Mouse (Mus musculus) liver, embryonic 13.5 days (tissue): ENCODE measurements around the gene Tspo. TPM values are rescaled to one million over a fixed set of nuclear protein-coding genes. Genes with fewer than 3 reads are reported as not detected.
A peak's percentile ranks its signal among the peaks of the same experiment; 100 is the strongest.

Experiments
- ATAC-seq: fragments of 200-750 bp; cut with Nextera tagmentation; 2 replicates; pipeline ENCODE4 v1.8.0; 2017; ENCODE audit warnings: low read depth, mild to moderate bottlenecking, moderate number of reproducible peaks, moderate library complexity
- DNase-seq: peaks from one replicate; pipeline ENCODE4 v3.0.0; 2022
- H3K27ac ChIP-seq: fragments of 300-500 bp; sonication (generic); 2 replicates; pipeline ENCODE4 v1.5.1; 2015; ENCODE audit warnings: moderate library complexity, mild to moderate bottlenecking, inconsistent platforms
- H3K27me3 ChIP-seq: fragments of 300-500 bp; sonication (generic); 2 replicates; pipeline ENCODE4 v1.6.1; 2015; ENCODE audit warnings: mild to moderate bottlenecking, inconsistent platforms
- H3K36me3 ChIP-seq: fragments of 300-500 bp; sonication (generic); 2 replicates; pipeline ENCODE4 v1.6.1; 2015; ENCODE audit warnings: mild to moderate bottlenecking, inconsistent platforms
- H3K4me1 ChIP-seq: fragments of 300-500 bp; sonication (generic); replicated peaks from 2 replicates; pipeline ENCODE4 v1.6.1; 2015; ENCODE audit warnings: inconsistent platforms
- H3K4me2 ChIP-seq: fragments of 300-500 bp; sonication (generic); 2 replicates; pipeline ENCODE4 v1.6.1; 2015; ENCODE audit warnings: inconsistent platforms, mild to moderate bottlenecking, moderate library complexity
- H3K4me3 ChIP-seq: fragments of 300-500 bp; sonication (generic); replicated peaks from 2 replicates; pipeline ENCODE4 v1.5.1; 2015; ENCODE audit warnings: mild to moderate bottlenecking, inconsistent platforms
- H3K9ac ChIP-seq: fragments of 300-500 bp; sonication (generic); 2 replicates; pipeline ENCODE4 v1.6.1; 2015; ENCODE audit warnings: mild to moderate bottlenecking, inconsistent platforms
- H3K9me3 ChIP-seq: fragments of 300-500 bp; sonication (generic); replicated peaks from 2 replicates; pipeline ENCODE4 v1.6.1; 2016; ENCODE audit warnings: inconsistent platforms
- WGBS: fragments of 180-500 bp; shearing (Covaris S2); methylation state at CpG from one replicate; pipeline ENCODE4 v1.1.7; 2015; ENCODE audit not compliant: insufficient replicate concordance; 5-methylcytosine and 5-hydroxymethylcytosine counted together
- polyA plus RNA-seq: library from polyadenylated mRNA; unstranded; fragments of >200 nt; fragmentation: Nextera tagmentation; extraction: Ambion mirVana; gene quantifications from 2 replicates; pipeline ENCODE4 v1.2.1, GENCODE M21; 2015

Gene Tspo
- polyA plus RNA-seq, 1 experiment from 2014 or later, result 227 TPM

DNA sequence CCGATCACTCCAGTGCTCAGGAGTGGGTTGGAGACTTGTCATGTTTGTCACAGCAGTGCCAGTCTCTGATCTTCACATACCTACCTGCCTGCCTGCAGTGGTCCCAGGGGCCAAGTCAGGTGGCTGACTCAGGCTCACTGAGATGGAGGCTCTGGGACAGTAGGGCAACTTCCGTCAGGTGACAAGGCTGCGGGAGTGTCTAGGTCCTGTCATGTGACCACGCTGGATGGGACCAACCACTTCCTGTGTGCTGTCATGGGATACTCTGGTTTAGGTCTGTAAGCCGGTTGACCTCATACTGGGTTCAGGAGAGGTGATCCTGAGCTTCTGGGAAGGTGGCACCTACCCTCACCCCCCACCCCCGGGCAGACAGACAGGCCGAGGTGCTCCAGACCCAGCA is 17.4 kb upstream of the Tspo start:
- WGBS, result 79% methylated on average over 7 of the region's 7 CpGs
- Histone ChIP-seq H3K27ac (no peak overlapping the region), H3K4me1 (no peaks in the 10 kb centered on the region), H3K36me3 (peaks cover 51% of the 10 kb centered on the region), H3K4me3 (no peak overlapping the region), H3K4me2 (no peak overlapping the region), H3K27me3 (no peaks in the 10 kb centered on the region), H3K9me3 (no peaks in the 10 kb centered on the region), H3K9ac (no peak overlapping the region)
- ATAC-seq (no peak), DNase-seq (no peak)

DNA sequence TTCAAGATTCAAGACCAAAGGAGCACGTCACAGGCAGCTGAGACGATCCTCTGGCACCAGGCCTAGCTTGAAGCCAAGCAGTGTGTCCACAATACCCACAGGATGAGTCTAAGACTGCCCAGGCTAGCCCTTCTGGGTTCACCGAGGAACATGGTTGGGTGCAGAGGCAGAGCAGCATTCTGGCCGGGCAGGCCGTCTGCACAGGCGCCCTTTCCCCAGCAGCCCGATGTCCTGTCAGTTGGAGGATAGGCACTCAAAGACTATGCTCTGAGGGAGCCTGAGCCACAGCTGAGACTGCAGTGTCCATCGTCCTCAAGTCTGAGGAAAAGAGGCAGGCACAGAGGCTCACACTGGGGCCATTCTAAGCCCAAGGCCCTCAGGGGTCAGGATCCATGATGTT is 16.2 kb upstream of the Tspo start:
- ATAC-seq (no peak), DNase-seq (no peak)
- Histone ChIP-seq H3K27ac (no peak overlapping the region), H3K9ac (no peak overlapping the region), H3K4me3 (no peak overlapping the region), H3K36me3 (peaks cover 60% of the 10 kb centered on the region), H3K9me3 (no peaks in the 10 kb centered on the region), H3K4me1 (no peaks in the 10 kb centered on the region), H3K27me3 (no peaks in the 10 kb centered on the region), H3K4me2 (no peak overlapping the region)
- 87% methylated on average over 8 of the region's 8 CpGs for WGBS

DNA sequence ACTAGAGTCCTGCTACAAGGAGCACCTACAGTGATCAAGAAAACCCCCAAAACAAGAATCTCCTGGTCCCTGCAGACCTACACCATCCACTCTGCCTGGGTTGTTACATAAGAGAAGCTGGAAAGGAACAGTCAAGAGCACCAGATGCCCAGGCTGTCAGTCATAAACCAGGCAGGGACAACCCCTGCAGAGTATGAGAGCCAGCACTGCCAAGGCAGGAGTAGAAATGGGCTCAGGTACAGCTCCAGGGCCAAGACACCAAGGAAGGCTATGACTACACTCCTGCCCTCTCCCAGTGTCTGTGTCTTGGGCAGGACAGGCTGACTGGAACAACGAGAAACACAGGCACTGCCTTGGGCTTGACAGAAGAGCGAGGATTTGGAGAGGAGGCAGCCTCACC is 13.3 kb upstream of the Tspo start:
- no peak overlapping the region for H3K4me2 ChIP-seq
- 75% methylated on average over 2 of the region's 2 CpGs for WGBS
- no peak overlapping the region for H3K27ac ChIP-seq
- DNase-seq (no peak), ATAC-seq (no peak)
- H3K4me3 ChIP-seq, result no peak overlapping the region
- peaks cover 11% of the 10 kb centered on the region for H3K4me1 ChIP-seq
- no peak overlapping the region for H3K9ac ChIP-seq
- no peaks in the 10 kb centered on the region for H3K27me3 ChIP-seq
- peaks cover 69% of the 10 kb centered on the region for H3K36me3 ChIP-seq
- no peaks in the 10 kb centered on the region for H3K9me3 ChIP-seq

DNA sequence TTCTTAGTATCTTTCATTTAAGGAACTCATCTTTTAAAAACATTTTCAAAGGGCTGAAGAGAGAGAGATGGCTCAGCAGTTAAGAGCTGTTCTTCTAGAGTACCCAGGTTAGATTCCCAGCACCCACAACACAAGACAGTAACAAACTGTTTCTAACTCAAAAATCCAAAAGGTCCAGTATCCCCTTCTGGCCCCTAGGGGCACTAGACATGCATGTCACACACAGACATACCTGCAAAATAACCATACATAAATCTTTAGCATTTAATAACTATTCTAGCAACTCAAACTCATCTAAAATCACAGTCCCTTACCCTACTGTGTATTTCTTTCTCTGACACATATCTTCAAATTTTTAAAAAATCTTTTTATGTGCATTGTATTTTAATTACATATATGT is 9.6 kb upstream of the Tspo start:
- Histone ChIP-seq H3K4me3 (no peak overlapping the region), H3K9me3 (no peaks in the 10 kb centered on the region), H3K9ac (no peak overlapping the region), H3K27ac (no peak overlapping the region), H3K36me3 (peaks cover 37% of the 10 kb centered on the region), H3K4me2 (no peak overlapping the region), H3K4me1 (peaks cover 17% of the 10 kb centered on the region), H3K27me3 (no peaks in the 10 kb centered on the region)
- ATAC-seq (no peak), DNase-seq (no peak)

DNA sequence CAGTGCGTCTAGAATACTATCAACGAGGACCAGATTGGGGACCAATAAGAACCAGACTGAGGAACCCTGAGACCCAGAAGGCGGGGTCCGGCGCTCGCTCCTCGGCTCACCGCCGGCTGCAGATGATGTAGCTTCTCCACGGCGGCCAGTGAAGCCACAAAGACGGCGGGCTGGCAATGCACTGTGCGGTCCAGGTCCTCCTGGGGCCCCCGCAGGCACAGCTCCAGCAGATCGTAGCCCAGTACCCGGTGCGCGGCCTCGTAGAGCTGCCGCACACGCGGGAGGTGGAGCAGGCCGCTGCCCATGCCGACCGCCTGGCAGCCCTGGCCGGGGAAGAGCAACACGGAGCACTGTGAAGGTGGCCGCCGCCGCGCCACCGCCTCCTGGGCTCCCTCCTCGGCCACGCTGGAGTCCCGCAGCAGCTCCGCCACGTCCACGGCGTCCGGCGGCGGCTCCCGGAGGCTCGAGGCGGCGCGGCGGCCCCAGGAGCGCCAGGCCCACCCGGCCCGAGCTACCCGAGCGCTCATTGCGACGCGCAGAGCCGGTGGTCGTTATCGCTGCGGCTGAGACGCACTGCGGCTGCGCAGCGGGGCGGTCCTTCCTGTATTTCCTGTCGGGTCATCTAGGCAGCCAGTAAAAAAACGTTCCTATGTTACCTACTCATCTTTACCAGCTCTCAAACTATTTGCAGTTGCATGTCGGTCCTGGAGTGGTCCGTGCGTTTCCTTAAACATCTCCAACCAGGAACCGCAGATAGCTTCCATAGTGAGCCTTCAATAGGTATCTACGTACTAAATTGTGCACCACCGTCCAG is 8.0 kb upstream of the Tspo start:
- Histone ChIP-seq H3K9ac (peak overlapping the region; percentile 95), H3K4me1 (peaks cover 17% of the 10 kb centered on the region), H3K27me3 (no peaks in the 10 kb centered on the region), H3K4me3 (peak overlapping the region; percentile 88), H3K36me3 (peaks cover 23% of the 10 kb centered on the region), H3K4me2 (peak overlapping the region; percentile 94), H3K27ac (peak overlapping the region; percentile 92), H3K9me3 (no peaks in the 10 kb centered on the region)
- ATAC-seq (peak; percentile 88), DNase-seq (peak; percentile 87)
- WGBS, result under 1% methylated on average over 74 of the region's 74 CpGs

DNA sequence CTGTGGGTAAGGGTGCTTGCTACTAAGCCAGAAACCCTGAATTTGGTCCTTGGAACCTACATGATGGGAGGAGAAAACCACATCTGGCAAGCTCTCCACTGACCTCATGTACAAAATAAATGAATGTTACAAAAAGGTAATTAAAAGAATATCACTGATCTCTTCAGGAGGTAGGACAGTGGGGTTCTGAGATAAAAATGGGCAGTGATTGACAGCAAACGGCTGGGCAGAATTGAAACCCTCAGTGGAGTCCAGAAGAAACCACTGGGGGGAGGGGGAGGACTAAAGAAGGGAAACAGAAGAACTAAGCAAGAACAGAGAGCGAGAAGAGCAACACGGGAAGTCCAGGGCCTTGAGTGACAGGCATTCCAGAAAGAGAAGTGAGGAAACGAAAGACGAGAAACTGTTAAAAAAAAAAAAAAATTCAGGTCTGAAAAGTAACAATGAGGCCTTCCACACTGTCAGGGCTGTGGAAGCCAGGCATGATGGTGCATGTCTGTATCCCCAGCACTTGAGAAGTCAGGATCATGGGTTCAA is 2.4 kb upstream of the Tspo start:
- no peak overlapping the region for H3K9ac ChIP-seq
- DNase-seq, result no peak
- peaks cover 50% of the 10 kb centered on the region for H3K4me1 ChIP-seq
- H3K27me3 ChIP-seq, result no peaks in the 10 kb centered on the region
- 23% methylated on average over 5 of the region's 5 CpGs for WGBS
- H3K27ac ChIP-seq, result 0 out of 2 replicates have a peak overlapping the region, but pooled peaks have one; percentile 23
- no peak for ATAC-seq
- H3K4me2 ChIP-seq, result no peak overlapping the region
- no peaks in the 10 kb centered on the region for H3K36me3 ChIP-seq
- H3K9me3 ChIP-seq, result no peaks in the 10 kb centered on the region
- H3K4me3 ChIP-seq, result no peak overlapping the region

DNA sequence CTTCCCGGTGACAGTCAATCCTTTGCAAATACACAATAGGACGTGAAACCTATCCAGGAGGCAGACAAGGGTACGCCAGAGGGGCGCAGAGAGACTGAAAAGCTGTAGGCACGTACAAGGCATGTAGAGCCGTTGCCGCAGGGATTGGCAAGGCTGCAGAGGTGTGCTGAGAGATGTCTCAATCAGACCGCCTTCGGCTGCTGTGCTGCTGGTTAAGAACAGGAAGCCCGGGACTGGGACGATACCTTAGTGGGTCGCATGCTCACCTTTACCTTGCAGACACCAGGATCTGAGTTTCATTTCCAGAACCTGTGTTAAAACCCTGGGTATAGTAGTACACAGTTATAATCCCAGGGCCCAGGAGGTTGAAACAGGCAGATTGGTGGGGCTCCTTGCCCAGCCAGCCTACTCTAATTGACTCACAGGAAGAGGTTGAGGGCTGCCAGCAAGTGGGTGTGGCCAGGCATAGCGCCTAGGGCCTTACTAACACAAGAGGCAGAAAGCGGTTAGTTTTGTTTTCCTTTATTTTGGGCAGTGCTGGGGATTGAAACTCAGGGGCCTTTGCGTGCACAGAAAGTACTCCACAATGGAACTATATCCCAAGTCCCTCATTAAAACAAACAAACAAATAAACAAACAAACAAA is 644 bp upstream of the Tspo start:
- H3K4me1 ChIP-seq, result peaks cover 65% of the 10 kb centered on the region
- peak overlapping the region; percentile 88 for H3K9ac ChIP-seq
- peak overlapping the region; percentile 86 for H3K4me2 ChIP-seq
- peak; percentile 65 for DNase-seq
- no peaks in the 10 kb centered on the region for H3K36me3 ChIP-seq
- H3K27ac ChIP-seq, result peak overlapping the region; percentile 96
- H3K27me3 ChIP-seq, result no peaks in the 10 kb centered on the region
- H3K9me3 ChIP-seq, result no peaks in the 10 kb centered on the region
- ATAC-seq, result peak; percentile 42
- peak overlapping the region; percentile 77 for H3K4me3 ChIP-seq
- 21% methylated on average over 15 of the region's 15 CpGs for WGBS

DNA sequence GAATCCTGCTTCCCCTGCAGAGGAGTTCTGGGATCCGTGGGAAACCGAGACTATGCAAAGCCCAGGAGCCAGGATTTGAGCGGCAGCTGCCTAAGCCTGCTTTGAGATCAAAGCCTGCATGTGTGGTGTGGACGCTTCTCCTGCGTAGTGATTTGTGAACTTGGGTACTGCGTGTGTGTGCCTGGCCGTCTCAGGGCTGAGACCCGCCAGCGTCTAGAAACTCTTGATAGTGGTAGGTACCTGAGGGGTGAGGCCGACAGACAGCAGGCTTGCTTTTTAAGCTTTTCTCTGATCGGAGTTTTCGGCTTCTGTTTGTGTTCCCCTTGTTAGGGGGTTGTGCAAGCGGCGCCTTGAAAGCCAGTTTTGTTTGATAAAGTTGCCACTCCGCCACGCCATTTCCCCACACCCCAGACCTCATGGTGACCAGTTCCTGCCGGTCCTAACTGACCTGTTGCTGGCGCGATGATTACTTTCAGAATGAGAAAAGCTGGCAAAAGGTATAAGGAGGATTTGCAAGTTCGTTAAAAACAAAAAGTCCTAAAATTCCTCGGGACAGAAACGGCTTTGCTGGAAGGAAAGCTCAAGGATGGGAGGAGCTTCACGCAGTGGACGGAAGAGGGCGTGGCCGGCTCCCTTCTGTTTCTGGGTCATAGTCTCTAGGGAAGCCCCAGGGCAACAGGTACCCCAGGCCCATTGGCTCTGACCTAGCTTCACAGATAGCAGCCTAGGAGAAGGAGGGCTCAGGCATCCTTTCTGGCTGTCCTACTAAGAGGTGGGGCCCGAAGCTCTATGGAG is 662 bp downstream of the Tspo start:
- Histone ChIP-seq H3K9me3 (no peaks in the 10 kb centered on the region), H3K9ac (peak overlapping the region; percentile 88), H3K27ac (peak overlapping the region; percentile 96), H3K4me2 (peak overlapping the region; percentile 86), H3K27me3 (no peaks in the 10 kb centered on the region), H3K4me3 (peak overlapping the region; percentile 77), H3K4me1 (peaks cover 78% of the 10 kb centered on the region), H3K36me3 (no peaks in the 10 kb centered on the region)
- peak; percentile 22; the same call in 1 of the 2 replicates for ATAC-seq
- peak; percentile 56 for DNase-seq
- 1% methylated on average over 27 of the region's 27 CpGs for WGBS

DNA sequence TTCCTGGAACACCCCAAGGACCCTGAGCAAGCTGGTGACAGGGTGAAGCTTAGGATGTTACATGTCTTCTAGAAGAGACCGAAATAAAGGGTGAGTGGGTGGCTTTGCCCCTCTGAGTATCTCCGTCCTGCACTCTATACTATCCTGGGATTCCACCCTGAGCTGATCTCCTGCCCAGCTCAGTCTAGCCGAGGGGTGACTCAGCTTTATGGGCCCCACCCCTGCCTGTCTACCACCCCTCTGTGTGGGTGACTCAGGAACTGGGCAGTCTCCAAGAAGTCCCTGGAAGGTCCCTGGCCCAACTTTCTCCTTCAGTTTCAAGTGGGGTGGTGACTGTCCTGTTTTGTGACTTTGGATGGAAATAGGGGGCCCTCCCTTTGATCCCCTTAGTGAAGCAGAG is 2.0 kb downstream of the Tspo start:
- Histone ChIP-seq H3K4me2 (peak overlapping the region; percentile 86), H3K27me3 (no peaks in the 10 kb centered on the region), H3K36me3 (no peaks in the 10 kb centered on the region), H3K4me3 (peak overlapping the region; percentile 77), H3K4me1 (peaks cover 89% of the 10 kb centered on the region), H3K27ac (peak overlapping the region; percentile 96), H3K9me3 (no peaks in the 10 kb centered on the region), H3K9ac (peak overlapping the region; percentile 88)
- WGBS, result 37% methylated on average over 3 of the region's 3 CpGs
- DNase-seq (peak; percentile 79), ATAC-seq (peak; percentile 92)

DNA sequence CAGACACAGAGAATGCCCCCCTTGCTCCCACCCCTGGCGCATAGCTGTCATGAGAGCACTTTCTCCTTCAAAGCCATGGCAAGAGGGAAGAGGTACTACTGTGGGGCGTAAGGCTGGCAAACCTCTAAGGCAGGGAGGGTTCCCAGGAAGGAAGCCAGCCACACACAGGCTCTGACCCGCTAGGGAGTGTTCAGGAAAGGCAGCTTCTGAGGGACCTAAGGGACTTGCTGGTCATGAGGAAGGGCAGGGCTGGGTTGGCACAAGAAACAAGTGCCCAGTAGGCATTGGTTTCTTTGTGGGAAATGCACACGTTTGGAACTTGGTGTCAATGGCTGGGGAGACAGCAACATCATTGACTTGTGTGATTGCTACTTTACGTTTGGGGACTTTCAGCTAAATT is 2.6 kb downstream of the Tspo start:
- H3K27me3 ChIP-seq, result no peaks in the 10 kb centered on the region
- peak overlapping the region; percentile 96 for H3K27ac ChIP-seq
- H3K4me1 ChIP-seq, result peaks cover 88% of the 10 kb centered on the region
- no peak for DNase-seq
- WGBS, result 82% methylated on average over 5 of the region's 5 CpGs
- H3K9me3 ChIP-seq, result no peaks in the 10 kb centered on the region
- ATAC-seq, result no peak
- peak overlapping the region; percentile 88 for H3K9ac ChIP-seq
- peaks cover 2% of the 10 kb centered on the region; the same call in 1 of the 2 replicates for H3K36me3 ChIP-seq
- H3K4me2 ChIP-seq, result peak overlapping the region; percentile 86
- peak overlapping the region; percentile 77 for H3K4me3 ChIP-seq

DNA sequence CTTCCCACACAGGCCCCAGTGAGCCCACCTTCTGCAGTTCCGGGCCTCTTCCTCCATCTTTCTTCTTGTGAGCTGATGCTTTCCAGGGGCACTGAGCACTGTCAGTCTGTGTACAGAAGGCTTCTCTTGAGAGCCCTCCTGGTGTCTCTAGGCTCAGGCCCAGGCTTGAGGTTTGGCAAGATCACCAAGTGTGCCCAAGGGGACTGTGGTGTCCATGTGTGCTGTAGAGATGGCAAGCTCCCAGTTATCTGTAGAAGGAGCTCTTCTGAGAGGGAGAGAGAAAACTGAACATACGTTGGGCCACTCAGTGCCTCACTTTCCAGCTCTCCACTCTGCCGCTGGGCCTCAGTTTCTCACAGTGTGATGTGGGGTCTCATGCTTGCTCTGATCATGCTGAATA is 4.3 kb downstream of the Tspo start:
- no peak overlapping the region for H3K4me3 ChIP-seq
- no peaks in the 10 kb centered on the region for H3K27me3 ChIP-seq
- no peaks in the 10 kb centered on the region for H3K9me3 ChIP-seq
- ATAC-seq (no peak), DNase-seq (no peak)
- peak overlapping the region; percentile 67 for H3K27ac ChIP-seq
- H3K9ac ChIP-seq, result no peak overlapping the region
- peaks cover 71% of the 10 kb centered on the region for H3K4me1 ChIP-seq
- 76% methylated on average over 3 of the region's 3 CpGs for WGBS
- peaks cover 19% of the 10 kb centered on the region for H3K36me3 ChIP-seq
- H3K4me2 ChIP-seq, result no peak overlapping the region
